Mouse (Mus musculus): ENCODE results near the gene Krt17. TPM values are rescaled to one million over a fixed set of nuclear protein-coding genes. Genes with fewer than 3 reads are reported as not detected.

Krt17 gene
- polyA plus RNA-seq, 1 experiment from 2014 or later = 11.6 TPM

DNA sequence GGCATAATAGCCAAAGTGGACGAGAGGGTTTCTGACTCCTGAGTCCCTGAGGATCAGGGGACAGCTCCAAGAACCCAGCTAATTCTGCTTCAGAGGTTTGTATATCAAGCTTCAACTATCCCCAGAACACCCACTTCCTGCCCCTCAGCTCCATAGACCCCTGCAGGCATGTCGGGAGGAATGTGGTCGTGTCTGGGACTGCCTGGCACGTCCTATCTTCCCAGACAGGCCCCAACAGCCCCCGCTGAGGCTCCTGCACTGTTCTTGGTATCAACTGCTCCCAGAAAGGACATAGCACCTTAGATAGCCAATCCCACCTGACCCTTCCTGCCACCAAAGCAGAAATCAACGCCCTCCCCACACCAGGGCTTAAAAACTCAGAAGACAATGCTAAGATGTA lies 52.3 kb downstream of the Krt17 start:
- ATAC-seq (ENCODE audit: insufficient number of reproducible peaks, low FRiP score, low TSS enrichment, low read depth) (no peak), DNase-seq (ENCODE audit: low spot score) (peak; percentile 35)
- 56% methylated on average over 6 of the region's 6 CpGs for WGBS
- H3K4me1 ChIP-seq (ENCODE audit: control insufficient read depth, insufficient read depth, low read length) = no peaks in the 10 kb centered on the region
- no peak overlapping the region for H3K9ac ChIP-seq (ENCODE audit: low read length)
- H3K27me3 ChIP-seq (ENCODE audit: control insufficient read depth, insufficient read depth, low read length) = no peaks in the 10 kb centered on the region
- H3K27ac ChIP-seq (replicated peaks; ENCODE audit: low read depth, low read length) = no peak overlapping the region
- no peaks in the 10 kb centered on the region for H3K36me3 ChIP-seq (ENCODE audit: control insufficient read depth, insufficient read depth, low read length)
- no peaks in the 10 kb centered on the region for H3K9me3 ChIP-seq (ENCODE audit: control insufficient read depth, low read length)
- H3K4me2 ChIP-seq (ENCODE audit: low read depth, severe bottlenecking) = no peak overlapping the region
- no peak overlapping the region for H3K4me3 ChIP-seq (ENCODE audit: low read depth, low read length)

DNA sequence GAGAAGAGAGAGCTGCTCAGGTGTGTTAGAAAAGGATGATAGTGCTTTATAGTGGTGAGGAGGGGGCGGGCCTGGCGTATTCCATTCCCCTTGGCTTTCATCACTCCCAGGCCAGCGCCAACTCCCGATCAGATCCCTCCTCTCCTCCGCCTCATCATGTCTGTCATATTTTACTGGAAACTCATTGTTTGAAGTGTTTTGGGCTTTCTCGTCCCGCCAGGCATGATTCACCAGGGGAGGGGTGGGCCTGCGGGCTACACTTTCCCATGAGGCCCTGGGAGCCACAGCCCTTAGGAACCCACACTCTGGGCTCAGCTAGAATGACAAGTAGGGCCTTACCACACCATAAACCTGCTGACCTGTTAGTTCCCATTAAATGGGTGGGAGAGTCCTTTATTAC lies 53.3 kb downstream of the Krt17 start, which contains the start of gene Krt14:
TSS of gene Krt14 (minus strand) at position 51 of the 400 bp plus-strand sequence.
- 91% methylated on average over 8 of the region's 8 CpGs for WGBS
- Histone ChIP-seq H3K9ac (ENCODE audit: low read length) (no peak within 1 kb of the TSS), H3K27ac (replicated peaks; ENCODE audit: low read depth, low read length) (no peak within 1 kb of the TSS), H3K4me1 (ENCODE audit: control insufficient read depth, insufficient read depth, low read length) (no peaks in the 10 kb centered on the region), H3K36me3 (ENCODE audit: control insufficient read depth, insufficient read depth, low read length) (no peaks in the 10 kb centered on the region), H3K4me2 (ENCODE audit: low read depth, severe bottlenecking) (no peak within 1 kb of the TSS), H3K27me3 (ENCODE audit: control insufficient read depth, insufficient read depth, low read length) (no peaks in the 10 kb centered on the region), H3K4me3 (ENCODE audit: low read depth, low read length) (no peak within 1 kb of the TSS), H3K9me3 (ENCODE audit: control insufficient read depth, low read length) (no peaks in the 10 kb centered on the region)
- DNase-seq (ENCODE audit: low spot score) (no peak), ATAC-seq (ENCODE audit: insufficient number of reproducible peaks, low FRiP score, low TSS enrichment, low read depth) (no peak)

Other genes with a start within 250 kb of the Krt17 start
- gene Krt33a, start 244.8 kb downstream of the Krt17 start, polyA plus RNA-seq (2014; fragmentation: Nextera tagmentation; extraction: Ambion mirVana) = not detected in 2 replicates
- 0.15 and 0.16 TPM in 2 replicates for gene Krt33b, start 231.2 kb downstream of the Krt17 start, polyA plus RNA-seq (2014; fragmentation: Nextera tagmentation; extraction: Ambion mirVana)
- not detected in 2 replicates for gene Krt34, start 219.5 kb downstream of the Krt17 start, polyA plus RNA-seq (2014; fragmentation: Nextera tagmentation; extraction: Ambion mirVana)
- gene Krt31, start 210.5 kb downstream of the Krt17 start, polyA plus RNA-seq (2014; fragmentation: Nextera tagmentation; extraction: Ambion mirVana) = not detected in 2 replicates
- gene Krt32, start 172.8 kb downstream of the Krt17 start, polyA plus RNA-seq (2014; fragmentation: Nextera tagmentation; extraction: Ambion mirVana) = not detected in 2 replicates
- 0.11 TPM in 1 of 2 replicates, not detected in the other for gene Krt35, start 164.8 kb downstream of the Krt17 start, polyA plus RNA-seq (2014; fragmentation: Nextera tagmentation; extraction: Ambion mirVana)
- 0.08 and 0.11 TPM in 2 replicates for gene Krt36, start 155.4 kb downstream of the Krt17 start, polyA plus RNA-seq (2014; fragmentation: Nextera tagmentation; extraction: Ambion mirVana)
- not detected in 2 replicates for gene Krt13, start 139.5 kb downstream of the Krt17 start, polyA plus RNA-seq (2014; fragmentation: Nextera tagmentation; extraction: Ambion mirVana)
- 3.4 and 6.7 TPM in 2 replicates for gene Krt15, start 125.1 kb downstream of the Krt17 start, polyA plus RNA-seq (2014; fragmentation: Nextera tagmentation; extraction: Ambion mirVana)
- 6.4 and 8.0 TPM in 2 replicates for gene Krt19, start 112.4 kb downstream of the Krt17 start, polyA plus RNA-seq (2014; fragmentation: Nextera tagmentation; extraction: Ambion mirVana)
- gene Krt9, start 67.8 kb downstream of the Krt17 start, polyA plus RNA-seq (2014; fragmentation: Nextera tagmentation; extraction: Ambion mirVana) = 0.07 and 0.09 TPM in 2 replicates
- 47.5 and 49.6 TPM in 2 replicates for gene Krt14, start 53.5 kb downstream of the Krt17 start, polyA plus RNA-seq (2014; fragmentation: Nextera tagmentation; extraction: Ambion mirVana)
- not detected in 2 replicates for gene Krt16, start 12.1 kb downstream of the Krt17 start, polyA plus RNA-seq (2014; fragmentation: Nextera tagmentation; extraction: Ambion mirVana)
- gene Krt42, start 8.8 kb upstream of the Krt17 start, polyA plus RNA-seq (2014; fragmentation: Nextera tagmentation; extraction: Ambion mirVana) = 0.09 and 0.26 TPM in 2 replicates
- gene Eif1, start 58.9 kb upstream of the Krt17 start, polyA plus RNA-seq (2014; fragmentation: Nextera tagmentation; extraction: Ambion mirVana) = 1,608 and 1,642 TPM in 2 replicates
- gene Gast, start 73.4 kb upstream of the Krt17 start, polyA plus RNA-seq (2014; fragmentation: Nextera tagmentation; extraction: Ambion mirVana) = not detected in 2 replicates
- 0.38 and 0.39 TPM in 2 replicates for gene Hap1, start 95.1 kb upstream of the Krt17 start, polyA plus RNA-seq (2014; fragmentation: Nextera tagmentation; extraction: Ambion mirVana)
- 29.8 and 32.3 TPM in 2 replicates for gene Jup, start 136.7 kb upstream of the Krt17 start, polyA plus RNA-seq (2014; fragmentation: Nextera tagmentation; extraction: Ambion mirVana)
- 36.7 and 40.2 TPM in 2 replicates for gene P3h4, start 153.8 kb upstream of the Krt17 start, polyA plus RNA-seq (2014; fragmentation: Nextera tagmentation; extraction: Ambion mirVana)
- gene Fkbp10, start 154.7 kb upstream of the Krt17 start, polyA plus RNA-seq (2014; fragmentation: Nextera tagmentation; extraction: Ambion mirVana) = 81.3 and 85.4 TPM in 2 replicates
- 157 and 160 TPM in 2 replicates for gene Nt5c3b, start 180.8 kb upstream of the Krt17 start, polyA plus RNA-seq (2014; fragmentation: Nextera tagmentation; extraction: Ambion mirVana)
- gene Klhl10, start 180.9 kb upstream of the Krt17 start, polyA plus RNA-seq (2014; fragmentation: Nextera tagmentation; extraction: Ambion mirVana) = 0.93 and 1.0 TPM in 2 replicates
- 13.8 and 15.7 TPM in 2 replicates for gene Klhl11, start 211.7 kb upstream of the Krt17 start, polyA plus RNA-seq (2014; fragmentation: Nextera tagmentation; extraction: Ambion mirVana)

Measured in limb, embryonic 11.5 days (tissue).